Mouse (Mus musculus) hindbrain, embryonic 12.5 days (tissue): ENCODE data around the gene Ankrd49. TPM values are rescaled to one million over a fixed set of nuclear protein-coding genes. Genes with fewer than 3 reads are reported as not detected.

ENCODE experiments used
- ATAC-seq: fragments of 200-750 bp; cut with Nextera tagmentation; 2 replicates; pipeline ENCODE4 v1.8.0; 2017; ENCODE audit warnings: moderate TSS enrichment; ENCODE audit not compliant: low FRiP score
- H3K27ac ChIP-seq: fragments of 300-500 bp; sonication (generic); 2 replicates; pipeline ENCODE4 v1.5.1; 2016; ENCODE audit warnings: mild to moderate bottlenecking
- H3K27me3 ChIP-seq: fragments of 300-500 bp; sonication (generic); 2 replicates; pipeline ENCODE4 v1.6.1; 2016; ENCODE audit warnings: mild to moderate bottlenecking
- H3K36me3 ChIP-seq: fragments of 300-500 bp; sonication (generic); 2 replicates; pipeline ENCODE4 v1.6.1; 2016; ENCODE audit warnings: mild to moderate bottlenecking
- H3K4me1 ChIP-seq: fragments of 300-500 bp; sonication (generic); 2 replicates; pipeline ENCODE4 v1.6.1; 2016
- H3K4me2 ChIP-seq: fragments of 300-500 bp; sonication (generic); replicated peaks from 2 replicates; pipeline ENCODE4 v1.6.1; 2016; ENCODE audit warnings: mild to moderate bottlenecking
- H3K4me3 ChIP-seq: fragments of 300-500 bp; sonication (generic); 2 replicates; pipeline ENCODE4 v1.5.1; 2016; ENCODE audit warnings: mild to moderate bottlenecking
- H3K9ac ChIP-seq: fragments of 300-500 bp; sonication (generic); 2 replicates; pipeline ENCODE4 v1.6.1; 2016; ENCODE audit warnings: mild to moderate bottlenecking, moderate library complexity
- H3K9me3 ChIP-seq: fragments of 300-500 bp; sonication (generic); replicated peaks from 2 replicates; pipeline ENCODE4 v1.6.1; 2016; ENCODE audit warnings: mild to moderate bottlenecking
- WGBS: fragments of 180-500 bp; shearing (Covaris S2); methylation state at CpG from one replicate; pipeline ENCODE4 v1.1.7; 2016; 5-methylcytosine and 5-hydroxymethylcytosine counted together
- polyA plus RNA-seq: library from polyadenylated mRNA; unstranded; fragments of >200 nt; fragmentation: Nextera tagmentation; extraction: Ambion mirVana; gene quantifications from 2 replicates; pipeline ENCODE4 v1.2.1, GENCODE M21; 2016

The Ankrd49 gene
- polyA plus RNA-seq, 1 experiment from 2014 or later: 44.4 TPM

GRCm38 (mm10) chr9:14739498-14740150 lies 45.0 kb downstream of the Ankrd49 start:
- ATAC-seq: no peak
- no peaks in the 10 kb centered on the region for H3K4me1 ChIP-seq
- no peaks in the 10 kb centered on the region for H3K27me3 ChIP-seq
- WGBS: 88% methylated on average over 4 of the region's 4 CpGs
- H3K4me2 ChIP-seq: no peak overlapping the region
- no peaks in the 10 kb centered on the region for H3K9me3 ChIP-seq
- H3K9ac ChIP-seq: no peak overlapping the region
- no peaks in the 10 kb centered on the region for H3K36me3 ChIP-seq
- no peak overlapping the region for H3K4me3 ChIP-seq
- H3K27ac ChIP-seq: no peak overlapping the region

GRCm38 (mm10) chr9:14730941-14731541 lies 53.6 kb downstream of the Ankrd49 start:
- no peak overlapping the region for H3K4me3 ChIP-seq
- 45% methylated on average over 9 of the region's 9 CpGs for WGBS
- H3K4me2 ChIP-seq: no peak overlapping the region
- H3K36me3 ChIP-seq: no peaks in the 10 kb centered on the region
- H3K9ac ChIP-seq: no peak overlapping the region
- peak; percentile 56 for ATAC-seq
- peaks cover 12% of the 10 kb centered on the region for H3K27me3 ChIP-seq
- no peaks in the 10 kb centered on the region for H3K9me3 ChIP-seq
- no peak overlapping the region for H3K27ac ChIP-seq
- no peaks in the 10 kb centered on the region; the same call in 1 of the 2 replicates for H3K4me1 ChIP-seq

Other genes starting within 250 kb of the Ankrd49 start
- gene Amotl1, start 139.8 kb downstream of the Ankrd49 start, polyA plus RNA-seq: 18.2 and 18.4 TPM in 2 replicates
- gene Piwil4, start 44.1 kb downstream of the Ankrd49 start, polyA plus RNA-seq: 0.17 and 0.39 TPM in 2 replicates
- gene Fut4, start 32.5 kb downstream of the Ankrd49 start, polyA plus RNA-seq: 2.2 and 2.4 TPM in 2 replicates
- 3.6 and 4.2 TPM in 2 replicates for gene 1700012B09Rik, start 13.8 kb downstream of the Ankrd49 start, polyA plus RNA-seq
- gene Mre11a, start 202 bp downstream of the Ankrd49 start, polyA plus RNA-seq: 20.6 and 25.9 TPM in 2 replicates
- gene Gpr83, start 75.4 kb upstream of the Ankrd49 start, polyA plus RNA-seq: 1.6 and 1.7 TPM in 2 replicates
- gene Izumo1r, start 119.1 kb upstream of the Ankrd49 start, polyA plus RNA-seq: not detected in 2 replicates